In genomic region chr5:35974265-35974664, GRCm38 (mm10) we compare ENCODE assay signal across 11 mouse cellular contexts.
A peak's percentile ranks its signal among the peaks of the same experiment; 100 is the strongest.
DNase-seq lines count a peak whose midpoint lies in the region; ATAC-seq and TF ChIP-seq lines count a peak whose summit lies in the region.
"Had no signal": no experiment of that assay in that cellular context is flagged by ENCODE, and none has a peak within 500 bp of the region (broad histone marks: within the 10 kb centered on the region; RNA-seq: fewer than 3 reads in every experiment).

No protein-coding gene starts in this region.

- no peaks in the 10 kb centered on the region for H3K79me2 ChIP-seq in myocyte (ENCODE audit: control insufficient read depth, insufficient read depth)

- H3ac ChIP-seq in myocyte (ENCODE audit: control insufficient read depth, insufficient read length): no peak overlapping the region

- no peaks in the 10 kb centered on the region for H3K9me3 ChIP-seq in heart, embryonic 12.5 days (replicated peaks)
- H3K9me3 ChIP-seq in liver, embryonic 11.5 days (ENCODE audit: control insufficient read depth, low read length): no peaks in the 10 kb centered on the region
- no peaks in the 10 kb centered on the region for H3K9me3 ChIP-seq in heart, embryonic 16.5 days (replicated peaks; ENCODE audit: control insufficient read depth, low read length)
- H3K9me3 ChIP-seq: midbrain, embryonic 15.5 days had no signal

- no peak for ATAC-seq in heart, embryonic 12.5 days (ENCODE audit: insufficient number of reproducible peaks, low FRiP score)
- no peak for ATAC-seq in liver, embryonic 11.5 days (replicated peaks; ENCODE audit: low FRiP score)
- no peak for ATAC-seq in heart, embryonic 16.5 days (replicated peaks; ENCODE audit: extremely low read depth, insufficient read depth, low FRiP score)
- ATAC-seq: midbrain, embryonic 15.5 days had no signal

- H3K36me3 ChIP-seq in heart, embryonic 12.5 days: peaks cover 60% of the 10 kb centered on the region
- no peaks in the 10 kb centered on the region for H3K36me3 ChIP-seq in liver, embryonic 11.5 days (ENCODE audit: control insufficient read depth, insufficient read depth, low read length)
- H3K36me3 ChIP-seq in heart, embryonic 16.5 days (ENCODE audit: control insufficient read depth, insufficient read depth): peaks cover 36% of the 10 kb centered on the region
- peaks cover 25% of the 10 kb centered on the region for H3K36me3 ChIP-seq in myocyte (ENCODE audit: control insufficient read depth, insufficient read depth)

- H3K9ac ChIP-seq in heart, embryonic 12.5 days: peak overlapping the region; percentile 13; the same call in 1 of the 2 replicates
- no peak overlapping the region for H3K9ac ChIP-seq in liver, embryonic 11.5 days (ENCODE audit: low read depth, low read length)
- peak overlapping the region; percentile 62 for H3K9ac ChIP-seq in heart, embryonic 16.5 days (ENCODE audit: low read length)
- H3K9ac ChIP-seq: midbrain, embryonic 15.5 days had no signal

- TF ChIP-seq POLR2A in myocyte (IDR thresholded peaks at IDR 0.05; ENCODE audit: insufficient read length, low read depth): no peak

- no peaks in the 10 kb centered on the region for H3K27me3 ChIP-seq in heart, embryonic 12.5 days (replicated peaks)
- no peaks in the 10 kb centered on the region for H3K27me3 ChIP-seq in liver, embryonic 11.5 days (replicated peaks; ENCODE audit: control insufficient read depth, insufficient read depth, low read length)
- no peaks in the 10 kb centered on the region for H3K27me3 ChIP-seq in heart, embryonic 16.5 days (ENCODE audit: control insufficient read depth, insufficient read depth, low read length)
- no peaks in the 10 kb centered on the region for H3K27me3 ChIP-seq in myocyte (ENCODE audit: control insufficient read depth, insufficient read depth, insufficient read length)
- H3K27me3 ChIP-seq: CH12.LX; midbrain, embryonic 15.5 days had no signal

- 0 out of 2 replicates have a peak overlapping the region, but pooled peaks have one; percentile 8 for H3K4me3 ChIP-seq in heart, embryonic 12.5 days
- no peak overlapping the region for H3K4me3 ChIP-seq in liver, embryonic 11.5 days (ENCODE audit: low read depth, low read length)
- peak overlapping the region; percentile 19 for H3K4me3 ChIP-seq in heart, embryonic 16.5 days (ENCODE audit: low read length)
- H3K4me3 ChIP-seq in myocyte: no peak overlapping the region
- H3K4me3 ChIP-seq: midbrain, embryonic 15.5 days had no signal

- WGBS in heart, embryonic 12.5 days: 54% methylated on average over 15 of the region's 15 CpGs
- 83% methylated on average over 15 of the region's 15 CpGs for WGBS in liver, embryonic 11.5 days
- WGBS in heart, embryonic 16.5 days: 49% methylated on average over 15 of the region's 15 CpGs

- DNase-seq in heart, adult 18-20 months: no peak
- DNase-seq in liver, embryonic 11.5 days (ENCODE audit: low spot score): no peak
- no peak for DNase-seq in liver
- DNase-seq in neural tube, embryonic 10.5 days (ENCODE audit: extremely low spot score, low spot score): no peak
- DNase-seq in right cerebral cortex, adult 2 months (ENCODE audit: low spot score in 2 of 2): no peak
- DNase-seq: cerebellum, adult 8-10 months had no signal

- peak overlapping the region; percentile 42 for H3K4me2 ChIP-seq in heart, embryonic 12.5 days
- no peak overlapping the region for H3K4me2 ChIP-seq in liver, embryonic 11.5 days
- peak overlapping the region; percentile 55 for H3K4me2 ChIP-seq in heart, embryonic 16.5 days (ENCODE audit: low read depth, low read length)
- H3K4me2 ChIP-seq in myocyte (ENCODE audit: low read depth): peak overlapping the region; percentile 64
- H3K4me2 ChIP-seq: midbrain, embryonic 15.5 days had no signal

- H3K27ac ChIP-seq in heart, embryonic 12.5 days (ENCODE audit: poor library complexity, severe bottlenecking): peak overlapping the region; percentile 80
- peak overlapping the region; percentile 22; the same call in 1 of the 2 replicates for H3K27ac ChIP-seq in liver, embryonic 11.5 days (ENCODE audit: low read depth, low read length)
- peak overlapping the region; percentile 89 for H3K27ac ChIP-seq in heart, embryonic 16.5 days (ENCODE audit: low read length)
- H3K27ac ChIP-seq: midbrain, embryonic 15.5 days had no signal

- peaks cover 32% of the 10 kb centered on the region for H3K4me1 ChIP-seq in heart, embryonic 12.5 days (replicated peaks)
- H3K4me1 ChIP-seq in liver, embryonic 11.5 days (replicated peaks; ENCODE audit: control insufficient read depth, insufficient read depth, low read length): 0 out of 2 replicates have a peak, but pooled peaks cover 2% of the 10 kb centered on the region
- H3K4me1 ChIP-seq in heart, embryonic 16.5 days (ENCODE audit: control insufficient read depth, insufficient read depth, low read length): peaks cover 34% of the 10 kb centered on the region

TF ChIP-seq in myocyte, 11 proteins besides CTCF, POLR2A, EP300 and RAD21:
- TF ChIP-seq CEBPB (IDR thresholded peaks at IDR 0.05; ENCODE audit: insufficient read depth, poor library complexity, severe bottlenecking): no peak
- TF ChIP-seq SRF (IDR thresholded peaks at IDR 0.05; ENCODE audit: control insufficient read depth, insufficient read length, low read depth): no peak
- TF ChIP-seq POLR2AphosphoS2 (IDR thresholded peaks at IDR 0.05; ENCODE audit: insufficient read length, low read depth): no peak
- no peak for TF ChIP-seq TCF12 (IDR thresholded peaks at IDR 0.05; ENCODE audit: insufficient read depth, poor library complexity, severe bottlenecking)
- TF ChIP-seq MYOG (IDR thresholded peaks at IDR 0.05; ENCODE audit: control insufficient read depth in 1 of 3, insufficient read depth in 1 of 3, insufficient read length in 2 of 3, low read depth in 2 of 3): no peak
- no peak for TF ChIP-seq MAX (IDR thresholded peaks at IDR 0.05; ENCODE audit: low read depth)
- no peak for TF ChIP-seq TCF3 (IDR thresholded peaks at IDR 0.05; ENCODE audit: insufficient read length, low read depth)
- no peak for TF ChIP-seq USF1 (IDR thresholded peaks at IDR 0.05; ENCODE audit: low read depth)
- TF ChIP-seq MYOD1 (IDR thresholded peaks at IDR 0.05; ENCODE audit: control insufficient read depth in 1 of 3, insufficient read length in 2 of 3, low read depth in 2 of 3): no peak
- TF ChIP-seq E2F4 (IDR thresholded peaks at IDR 0.05; ENCODE audit: insufficient read depth): no peak
- TF ChIP-seq REST (IDR thresholded peaks at IDR 0.05; ENCODE audit: insufficient read depth, insufficient read length): no peak

Comparison
In these comparisons a context has a peak if more than half of its experiments do, and no peak if none do; other contexts are left out.
1. H3K27ac ChIP-seq: peak in every context shown above with its lines; median percentile 89 in heart, embryonic 16.5 days; 80 in heart, embryonic 12.5 days; 22 in liver, embryonic 11.5 days.
2. H3K4me3 ChIP-seq: peak in heart, embryonic 12.5 days (single experiment) and heart, embryonic 16.5 days (single experiment); none in liver, embryonic 11.5 days (single experiment) and myocyte (single experiment).